Mouse (Mus musculus) CH12.LX (cell line): ENCODE measurements around the gene Vps37c. TPM values are rescaled to one million over a fixed set of nuclear protein-coding genes. Genes with fewer than 3 reads are reported as not detected.

ENCODE experiments used
- DNase-seq: peaks from one replicate; pipeline ENCODE4 v3.0.0-alpha.2; 2013; ENCODE audit errors: extremely low read depth
- H3K27ac ChIP-seq: 2 replicates; pipeline ENCODE4 v1.5.1; 2012; ENCODE audit warnings: low read depth, mild to moderate bottlenecking, control low read depth, moderate library complexity; ENCODE audit not compliant: insufficient read depth
- H3K27me3 ChIP-seq: replicated peaks from 2 replicates; pipeline ENCODE3; 2012; ENCODE audit warnings: inconsistent platforms
- H3K36me3 ChIP-seq, 2 experiments: replicated peaks in 1 of 2; 2 replicates each; pipeline versions ENCODE3 to v1.6.1; 2012; ENCODE audit warnings: inconsistent platforms in 1 of 2, low read length in 1 of 2, mild to moderate bottlenecking in 1 of 2, mixed read lengths in 1 of 2, moderate library complexity in 1 of 2; ENCODE audit not compliant: control insufficient read depth in 1 of 2, insufficient read depth in 1 of 2
- H3K4me1 ChIP-seq, 2 experiments: 2 replicates each; pipeline ENCODE4 v1.6.1; 2012; ENCODE audit warnings: inconsistent platforms in 1 of 2, moderate library complexity in 1 of 2; ENCODE audit not compliant: insufficient read depth in 2 of 2, control insufficient read depth in 1 of 2
- H3K4me2 ChIP-seq: 2 replicates; pipeline ENCODE4 v1.6.1; 2012; ENCODE audit warnings: low read depth, mild to moderate bottlenecking, control low read depth; ENCODE audit not compliant: poor library complexity, insufficient read depth, severe bottlenecking
- H3K4me3 ChIP-seq, 3 experiments: fragments of 150-350 bp in 1 of 3; sonication (generic) in 1 of 3; replicated peaks in 1 of 3; 2 replicates each; pipeline versions ENCODE3 to v1.5.1; 2011 to 2012; ENCODE audit warnings: low read depth in 2 of 3, low read length in 2 of 3, mild to moderate bottlenecking in 2 of 3, moderate library complexity in 2 of 3, control low read depth in 1 of 3, improper control_type of control experiment in 1 of 3, inconsistent platforms in 1 of 3, mixed read lengths in 1 of 3; ENCODE audit not compliant: poor library complexity in 1 of 3
- H3K79me2 ChIP-seq: replicated peaks from 2 replicates; pipeline ENCODE4 v1.6.1; 2012; ENCODE audit warnings: mild to moderate bottlenecking, moderate library complexity; ENCODE audit not compliant: control insufficient read depth, poor library complexity, insufficient read depth, severe bottlenecking; ENCODE audit errors: extremely low read depth
- H3K9ac ChIP-seq: 2 replicates; pipeline ENCODE4 v1.6.1; 2012; ENCODE audit warnings: low read depth, mild to moderate bottlenecking, control low read depth, moderate library complexity; ENCODE audit not compliant: insufficient read depth
- H3K9me3 ChIP-seq: replicated peaks from 2 replicates; pipeline ENCODE3; 2012; ENCODE audit warnings: low read length, inconsistent platforms, mixed read lengths
- CHD1 ChIP-seq: IDR thresholded peaks from 2 replicates; pipeline ENCODE4 v1.6.1; 2012; ENCODE audit warnings: low read depth, low read length, improper control_type of control experiment, inconsistent platforms
- CHD2 ChIP-seq: IDR thresholded peaks from 2 replicates; pipeline ENCODE4 v1.6.1; 2011; ENCODE audit warnings: low read length, improper control_type of control experiment
- ELF1 ChIP-seq: IDR thresholded peaks from 2 replicates; pipeline ENCODE4 v1.6.1; 2014; ENCODE audit warnings: low read depth, mild to moderate bottlenecking, inconsistent platforms, low read length, improper control_type of control experiment
- IRF4 ChIP-seq: IDR thresholded peaks from 2 replicates; pipeline ENCODE4 v1.6.1; 2014; ENCODE audit warnings: low read depth, mild to moderate bottlenecking, inconsistent platforms, low read length, improper control_type of control experiment
- JUND ChIP-seq: conservative IDR thresholded peaks from 2 replicates; pipeline ENCODE4 v1.6.1; 2011; ENCODE audit warnings: low read depth, low read length, improper control_type of control experiment
- KAT2A ChIP-seq: IDR thresholded peaks from 2 replicates; pipeline ENCODE4 v1.6.1; 2012; ENCODE audit warnings: low read length, improper control_type of control experiment, inconsistent platforms; ENCODE audit not compliant: insufficient replicate concordance
- MAX ChIP-seq: IDR thresholded peaks from 2 replicates; pipeline ENCODE4 v1.6.1; 2011; ENCODE audit warnings: low read length, improper control_type of control experiment
- MAZ ChIP-seq: IDR thresholded peaks from 2 replicates; pipeline ENCODE4 v1.6.1; 2012; ENCODE audit warnings: low read depth, mild to moderate bottlenecking, inconsistent platforms, low read length, improper control_type of control experiment, moderate library complexity
- MEF2A ChIP-seq: IDR thresholded peaks from 2 replicates; pipeline ENCODE4 v1.6.1; 2014; ENCODE audit warnings: low read depth, mild to moderate bottlenecking, inconsistent platforms, low read length, improper control_type of control experiment, borderline replicate concordance
- MXI1 ChIP-seq: IDR thresholded peaks from 2 replicates; pipeline ENCODE4 v1.6.1; 2011; ENCODE audit warnings: mild to moderate bottlenecking, low read depth, low read length, improper control_type of control experiment
- MYC ChIP-seq: IDR thresholded peaks from 2 replicates; pipeline ENCODE4 v1.6.1; 2011; ENCODE audit warnings: low read depth, mild to moderate bottlenecking, improper control_type of control experiment, low read length
- NRF1 ChIP-seq: IDR thresholded peaks from 2 replicates; pipeline ENCODE4 v1.6.1; 2014; ENCODE audit warnings: low read depth, mild to moderate bottlenecking, inconsistent platforms, low read length, improper control_type of control experiment, moderate library complexity
- POLR2AphosphoS2 ChIP-seq: IDR thresholded peaks from 2 replicates; pipeline ENCODE4 v1.6.1; 2011; ENCODE audit warnings: low read depth, low read length, improper control_type of control experiment
- RCOR1 ChIP-seq: conservative IDR thresholded peaks from 2 replicates; pipeline ENCODE4 v1.6.1; 2012; ENCODE audit warnings: low read depth, mild to moderate bottlenecking, inconsistent platforms, low read length, improper control_type of control experiment
- SIN3A ChIP-seq: IDR thresholded peaks from 2 replicates; pipeline ENCODE4 v1.6.1; 2012; ENCODE audit warnings: low read length, improper control_type of control experiment, inconsistent platforms
- SMC3 ChIP-seq: IDR thresholded peaks from 2 replicates; pipeline ENCODE4 v1.6.1; 2011; ENCODE audit warnings: low read depth, low read length, improper control_type of control experiment
- TBP ChIP-seq: conservative IDR thresholded peaks from 2 replicates; pipeline ENCODE4 v1.6.1; 2011; ENCODE audit warnings: low read depth, low read length, improper control_type of control experiment
- TCF12 ChIP-seq: IDR thresholded peaks from 2 replicates; pipeline ENCODE4 v1.6.1; 2014; ENCODE audit warnings: low read depth, mild to moderate bottlenecking, inconsistent platforms, low read length, improper control_type of control experiment
- UBTF ChIP-seq: IDR thresholded peaks from 2 replicates; pipeline ENCODE4 v1.6.1; 2012; ENCODE audit warnings: low read depth, mild to moderate bottlenecking, inconsistent platforms, low read length, improper control_type of control experiment, moderate library complexity
- USF1 ChIP-seq: IDR thresholded peaks from 2 replicates; pipeline ENCODE4 v1.6.1; 2014; ENCODE audit warnings: low read depth, mild to moderate bottlenecking, inconsistent platforms, low read length, improper control_type of control experiment
- ZC3H11A ChIP-seq: IDR thresholded peaks from 2 replicates; pipeline ENCODE4 v1.6.1; 2012; ENCODE audit warnings: low read depth, mild to moderate bottlenecking, inconsistent platforms, low read length, improper control_type of control experiment
- dilution Hi-C: fragments of 300-500 bp; cut with MboI; formaldehyde crosslinking; loops from 2 replicates; pipeline ENCODE4 v1.14.3; 2020; ENCODE audit warnings: low sequenced_read_pairs; ENCODE audit not compliant: extremely low pct_unique_long_range_greater_than_20kb, extremely low pct_ligation_motif_present
- in situ Hi-C: fragments of 300-500 bp; cut with MboI; formaldehyde crosslinking; loops from 3 replicates; pipeline ENCODE4 v1.14.3; 2019; ENCODE audit warnings: low sequenced_read_pairs, low pct_ligation_motif_present, low pct_unique_long_range_greater_than_20kb, mixed read lengths
- polyA plus RNA-seq: library from polyadenylated mRNA; unstranded; fragments of >175 nt; gene quantifications from 2 replicates; pipeline ENCODE4 v1.2.1, GENCODE M21; 2012; ENCODE audit warnings: low read depth; ENCODE audit not compliant: insufficient read length
- total RNA-seq, 2 experiments: library from RNA; depleted of rRNA; stranded (reverse); fragments of 300-350 nt in 1 of 2; fragments of >200 nt in 1 of 2; gene quantifications; 2 replicates each; pipeline ENCODE4 v1.2.3; 2012 to 2014

Gene Vps37c
- total and polyA plus RNA-seq, 3 experiments: 6.2 to 13.0 (median 9.5) TPM

DNA sequence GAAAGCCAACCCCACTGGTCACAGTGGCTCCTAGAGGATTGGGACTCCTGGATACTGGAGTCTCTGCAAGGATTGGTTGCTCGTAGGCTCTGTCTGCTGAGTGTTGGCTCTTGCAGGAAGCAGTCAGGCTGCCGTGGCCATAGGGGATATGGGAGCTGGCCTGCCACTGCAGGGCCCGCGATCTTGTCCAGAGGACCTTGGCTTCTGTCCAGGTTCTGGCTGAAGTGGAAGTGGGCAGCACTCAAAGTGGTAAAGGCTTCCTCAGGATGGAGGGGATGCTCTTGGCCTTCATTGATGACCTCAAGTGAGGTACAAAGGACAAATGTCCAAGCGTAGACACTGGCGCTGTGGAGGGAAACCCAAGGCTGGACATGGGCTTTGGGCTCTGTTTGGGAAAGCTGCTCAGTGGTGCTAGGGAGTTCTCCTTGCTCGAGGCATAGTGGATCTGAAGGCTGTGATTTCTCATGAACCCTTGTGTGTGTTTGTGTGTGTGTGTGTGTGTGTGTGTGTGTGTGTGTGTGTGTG is 29.8 kb downstream of the Vps37c start:
- peaks cover 0 to 19% of the 10 kb centered on the region in 2 experiments; a peak in 1 of 4 replicates for H3K4me1 ChIP-seq
- H3K79me2 ChIP-seq: no peaks in the 10 kb centered on the region
- no peak overlapping the region for H3K4me2 ChIP-seq
- H3K27me3 ChIP-seq: no peaks in the 10 kb centered on the region
- in situ Hi-C loops (no loop called here), dilution Hi-C loops (no loop called here)
- no peak for DNase-seq
- no peaks in the 10 kb centered on the region for H3K9me3 ChIP-seq
- H3K9ac ChIP-seq: no peak overlapping the region
- peaks cover 13 to 94% of the 10 kb centered on the region in 2 experiments for H3K36me3 ChIP-seq
- H3K4me3 ChIP-seq: no peak overlapping the region
- TF ChIP-seq UBTF (no peak), ZC3H11A (no peak), TBP (no peak), NRF1 (no peak), RCOR1 (no peak), IRF4 (no peak), MXI1 (no peak), TCF12 (no peak), MAX (no peak), CHD2 (no peak), KAT2A (no peak), MYC (no peak), ELF1 (no peak), SMC3 (no peak), MEF2A (no peak), MAZ (no peak), CHD1 (no peak)
- H3K27ac ChIP-seq: no peak overlapping the region

DNA sequence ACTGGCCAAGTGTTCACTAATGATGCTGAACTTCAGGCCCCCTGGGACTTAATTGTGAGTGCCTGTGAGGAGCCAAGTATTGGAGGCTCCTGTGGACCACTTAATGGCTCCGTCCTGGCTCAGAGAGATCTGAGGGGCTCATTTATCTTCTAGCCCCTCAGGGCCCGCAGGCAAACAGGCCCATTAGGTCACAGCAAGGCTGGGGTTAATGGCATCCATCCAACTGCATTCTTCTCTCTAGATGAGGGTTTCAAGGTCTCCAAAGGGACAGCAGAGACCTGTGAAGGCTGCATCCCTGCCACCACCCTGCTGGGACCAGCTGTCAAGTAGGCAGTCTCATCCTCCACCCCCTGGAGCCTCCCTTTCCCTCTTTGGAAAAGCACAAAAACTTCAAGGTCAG is 31.2 kb downstream of the Vps37c start:
- Histone ChIP-seq H3K4me2 (no peak overlapping the region), H3K36me3 (peaks cover 0 to 95% of the 10 kb centered on the region in 2 experiments)
- dilution Hi-C loops: no loop called here

More for the DNA sequence above, 31.2 kb downstream of the Vps37c start:
- no peak overlapping the region for H3K9ac ChIP-seq
- no peaks in the 10 kb centered on the region for H3K79me2 ChIP-seq
- peaks cover 0 to 19% of the 10 kb centered on the region in 2 experiments; a peak in 1 of 4 replicates for H3K4me1 ChIP-seq
- no peak overlapping the region for H3K4me3 ChIP-seq
- no peaks in the 10 kb centered on the region for H3K27me3 ChIP-seq
- no peaks in the 10 kb centered on the region for H3K9me3 ChIP-seq
- in situ Hi-C loops: no loop called here
- TF ChIP-seq USF1 (no peak), RCOR1 (no peak), ZC3H11A (no peak), POLR2AphosphoS2 (no peak), TCF12 (no peak), SIN3A (no peak), JUND (no peak), CHD2 (no peak)
- DNase-seq: no peak
- H3K27ac ChIP-seq: no peak overlapping the region
